Mouse (Mus musculus) mesoderm, embryonic 11.5 days (tissue): ENCODE measurements at regions not wholly inside any gene's neighbourhood (a gene's known extent, or its start where the extent isn't known, plus 50 kb on each side); places are given as distances from the start of the nearest gene placed in this dataset.
"Not testable (repeated sequence)": the region's sequence is repeated elsewhere in the genome, so short reads cannot be mapped to it uniquely, and the experiment has no call there.

Experiments used
- DNase-seq: peaks from one replicate; pipeline ENCODE4 v3.0.0-alpha.2; 2012; ENCODE audit warnings: low read depth, low spot score

DNA sequence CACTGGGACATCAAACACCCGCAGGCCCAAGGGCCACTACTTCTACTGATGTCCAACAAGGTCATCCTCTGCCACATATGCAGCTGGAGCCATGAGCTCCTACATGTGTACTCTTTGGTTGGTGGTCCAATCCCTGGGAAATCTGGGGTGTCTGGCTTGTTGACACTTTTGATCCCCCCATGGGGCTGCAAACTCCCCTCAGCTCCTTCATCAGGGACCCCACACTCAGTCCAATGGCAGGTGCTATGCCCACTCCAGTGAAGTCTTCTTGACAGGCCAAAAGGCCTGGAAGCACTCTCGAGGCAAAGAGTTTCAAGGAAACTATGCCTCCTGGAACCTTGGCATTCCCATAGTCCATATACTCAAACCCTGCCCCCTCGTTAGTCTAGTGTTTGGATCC is 570.8 kb upstream of the Smc2 start:
- DNase-seq: no peak

DNA sequence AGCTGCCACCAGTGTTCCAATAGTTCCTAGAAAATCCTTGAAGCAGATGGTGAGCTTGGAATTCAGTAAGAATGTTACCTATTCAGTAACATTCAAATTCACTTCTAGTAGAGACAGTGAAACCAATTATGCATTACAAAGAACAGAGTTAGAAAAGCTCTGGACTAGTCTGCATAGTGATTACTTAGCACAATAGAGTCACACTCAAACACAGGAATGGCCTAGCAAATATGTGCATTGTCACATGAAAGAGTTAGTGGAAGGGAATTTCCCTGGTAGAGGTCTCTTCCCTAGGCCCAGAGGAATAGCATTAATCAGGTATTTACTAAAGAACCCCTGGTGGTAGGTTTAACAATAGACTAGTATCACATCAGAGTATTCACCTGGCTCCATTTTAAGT is 570.3 kb upstream of the Smc2 start:
- DNase-seq: not testable (repeated sequence)

DNA sequence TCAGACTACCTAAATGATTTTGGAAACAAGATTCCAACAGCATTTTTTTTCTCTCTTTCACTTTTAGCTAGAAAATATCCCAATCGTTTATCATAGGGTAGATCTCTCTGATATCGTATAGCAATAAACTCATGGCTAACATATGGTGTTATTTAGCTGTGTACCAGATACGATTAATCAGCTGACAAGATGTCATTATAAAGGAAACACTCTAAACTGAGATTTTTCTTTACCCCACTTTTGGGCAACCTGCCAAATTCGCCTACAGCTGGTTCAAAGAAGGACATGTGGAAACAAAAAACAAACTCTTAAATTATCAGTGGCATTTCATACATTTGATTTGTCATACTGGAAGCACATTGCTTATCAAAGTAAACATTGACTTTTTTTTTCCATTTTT is 553.6 kb upstream of the Smc2 start:
- DNase-seq: peak; percentile 6

DNA sequence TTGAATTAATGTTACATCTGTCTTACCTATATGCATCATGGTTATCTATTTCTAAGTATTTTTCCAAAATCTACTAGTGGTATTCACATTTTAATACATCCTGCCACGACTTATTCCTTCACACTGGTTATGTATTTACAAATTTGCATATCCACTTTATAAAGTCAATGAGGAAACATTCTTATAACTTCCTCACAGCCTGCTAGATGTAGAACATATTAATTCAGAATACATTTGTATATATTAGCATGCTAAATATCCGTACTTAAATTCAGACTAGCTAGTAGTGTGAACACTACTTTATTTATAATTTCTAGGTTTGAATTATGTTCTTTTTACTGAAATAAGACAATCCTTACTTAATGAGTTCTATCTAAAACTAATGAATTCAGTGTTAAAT is 549.8 kb upstream of the Smc2 start:
- DNase-seq: no peak

DNA sequence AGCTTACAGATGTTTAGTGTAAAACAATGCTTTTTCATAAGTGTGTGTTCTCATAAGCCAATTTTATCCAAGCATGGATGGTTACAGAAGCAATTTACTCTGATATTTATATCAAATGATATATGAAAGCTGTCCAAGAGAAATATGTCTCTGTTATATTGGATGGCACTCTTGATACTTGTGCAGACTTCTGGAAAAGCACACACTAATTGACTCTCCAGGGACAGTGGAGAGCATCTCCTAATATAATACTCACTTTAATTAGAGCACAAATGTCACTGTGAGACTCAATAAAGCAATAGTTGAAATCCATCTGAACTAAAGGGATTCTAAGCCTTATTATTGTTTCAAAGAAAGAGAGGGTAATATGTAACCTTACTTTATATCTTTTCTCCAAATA is 510.8 kb upstream of the Smc2 start:
- no peak for DNase-seq

DNA sequence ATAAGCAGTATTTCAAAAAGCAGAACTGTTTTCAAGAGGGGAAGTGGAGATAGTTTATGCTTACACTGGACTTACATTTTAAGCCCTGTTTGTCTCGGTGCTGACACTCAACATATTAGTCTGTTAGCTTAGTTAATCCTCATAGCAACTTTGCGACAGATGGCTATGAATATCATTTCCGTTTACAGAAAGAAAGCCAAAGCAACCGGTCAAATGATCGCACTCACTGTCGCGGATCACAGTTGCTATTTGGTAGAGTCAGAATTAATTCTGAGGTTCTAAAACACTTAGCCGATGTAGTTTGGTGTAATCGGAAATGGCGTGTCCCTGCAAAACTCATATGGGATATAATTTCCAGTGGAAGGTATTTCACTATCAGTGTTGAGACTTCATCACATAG is 469.3 kb upstream of the Smc2 start:
- DNase-seq: no peak

DNA sequence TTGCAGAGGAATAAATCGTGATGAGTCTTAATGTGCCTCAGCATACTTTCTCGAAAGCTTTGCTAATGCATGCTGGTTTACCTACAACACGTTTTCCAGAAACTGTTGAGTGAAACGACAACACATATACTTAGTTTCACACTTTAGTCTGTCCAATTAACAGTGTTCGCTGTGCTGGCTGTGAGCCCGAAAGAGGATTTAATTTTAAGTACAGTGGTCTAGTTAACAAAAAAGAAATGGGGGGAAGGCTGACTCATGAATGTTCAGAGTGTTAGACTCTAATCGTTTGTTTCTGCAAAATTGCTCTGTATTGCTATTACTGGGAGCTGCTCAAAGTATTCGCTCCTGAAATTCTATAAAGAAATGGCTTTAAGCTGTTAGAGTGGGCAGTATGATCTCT is 460.1 kb upstream of the Smc2 start:
- DNase-seq: no peak

DNA sequence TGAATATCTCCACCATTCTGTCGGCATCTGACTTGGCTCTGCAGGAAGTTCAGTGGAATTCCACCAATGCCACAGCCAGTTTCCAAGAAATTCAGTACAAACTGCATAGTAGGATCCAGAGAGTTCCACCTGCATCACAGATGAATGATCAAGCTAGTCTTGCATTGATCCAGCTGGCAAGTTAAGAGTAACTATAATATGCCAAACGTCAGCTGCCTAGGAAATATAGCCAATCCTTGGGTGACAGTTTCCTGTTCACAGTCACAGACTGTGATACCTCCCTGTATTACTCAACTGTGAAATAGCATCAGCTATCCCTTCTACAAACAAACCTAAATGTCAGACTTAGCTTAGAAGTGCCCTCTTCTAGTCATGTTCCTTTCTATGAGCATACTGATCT is 446.6 kb upstream of the Smc2 start:
- no peak for DNase-seq

DNA sequence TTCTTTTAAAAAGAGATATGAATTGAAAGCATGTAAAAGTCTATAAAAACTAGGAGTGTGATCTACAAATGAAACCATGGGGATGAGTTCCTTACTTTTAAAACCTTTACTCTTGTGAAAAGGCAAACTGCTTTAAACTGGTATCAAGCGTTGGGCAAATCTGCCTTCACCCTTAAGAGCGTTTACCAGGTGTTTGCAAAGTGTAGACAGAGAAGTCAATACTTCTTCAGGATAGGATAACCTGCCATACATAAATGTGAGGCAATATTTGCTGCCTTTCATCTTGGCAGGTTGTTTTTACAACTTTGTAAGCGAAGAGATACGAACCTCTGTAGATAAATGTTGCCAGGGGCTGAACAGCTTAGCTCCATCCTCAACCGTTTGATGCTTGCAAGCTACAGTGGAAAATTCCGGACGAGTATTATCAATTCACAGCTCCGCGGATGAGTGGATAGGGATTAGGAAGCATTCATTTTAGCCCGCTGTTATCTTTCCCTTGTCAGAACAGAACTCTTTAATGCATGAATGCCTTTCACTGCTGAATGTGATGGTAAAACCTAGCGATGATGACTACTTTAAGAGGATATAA is 402.2 kb upstream of the Smc2 start:
- DNase-seq: no peak

DNA sequence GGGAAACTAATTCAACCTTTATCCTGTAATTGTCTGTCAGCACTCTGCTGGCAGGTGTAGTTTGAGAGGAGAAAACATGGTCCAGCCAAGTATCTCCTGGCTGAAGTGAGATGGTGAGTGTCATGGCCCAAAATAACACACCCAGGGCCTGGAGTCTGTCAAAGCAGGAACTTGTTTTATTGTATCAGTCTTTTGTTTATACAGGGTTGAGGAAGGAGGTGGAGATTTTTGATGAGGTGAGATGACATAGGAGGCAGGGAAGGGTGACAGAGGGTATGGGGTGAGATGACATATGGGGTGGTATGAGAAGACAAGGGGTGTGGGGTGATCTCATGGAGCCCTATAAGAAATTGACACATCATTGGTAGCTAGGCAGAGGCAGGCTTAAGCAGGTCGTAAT is 395.6 kb upstream of the Smc2 start:
- no peak for DNase-seq

DNA sequence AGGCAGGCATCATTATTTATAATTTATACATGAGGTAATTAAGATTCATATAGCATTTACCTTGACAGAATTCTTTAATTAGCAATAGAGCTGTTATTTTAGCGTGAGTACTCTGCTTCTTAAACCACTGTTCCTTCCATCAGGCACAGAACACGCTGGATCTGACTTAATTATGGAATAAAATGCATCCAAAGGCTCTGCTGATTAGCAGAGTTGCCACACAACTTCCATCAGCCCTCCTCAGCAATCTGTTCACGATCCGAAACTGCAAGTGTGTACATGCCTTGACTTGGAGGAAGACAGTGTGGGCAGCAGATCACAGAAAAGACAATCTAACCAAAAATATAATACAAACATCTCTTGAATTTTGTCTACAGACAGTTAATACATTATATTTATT is 388.1 kb upstream of the Smc2 start:
- no peak for DNase-seq

DNA sequence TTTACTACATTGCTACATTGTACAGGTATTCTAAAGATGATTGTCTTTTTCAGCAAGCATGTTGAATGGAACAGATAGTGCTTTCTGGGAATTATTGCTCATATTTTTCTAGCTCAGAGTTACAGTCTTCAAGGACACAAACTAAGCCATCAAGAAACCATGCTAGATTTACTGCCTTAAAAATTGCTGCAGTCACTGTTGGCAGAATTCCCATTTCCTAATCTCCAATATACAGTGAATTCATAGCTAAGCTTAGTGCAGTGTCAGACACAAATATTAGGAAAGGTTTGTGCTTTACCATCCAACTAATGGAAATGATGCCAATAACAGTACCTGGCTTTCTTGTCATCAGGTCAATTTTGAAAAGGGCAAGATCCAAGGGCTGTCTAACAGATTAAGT is 383.0 kb upstream of the Smc2 start:
- no peak for DNase-seq

DNA sequence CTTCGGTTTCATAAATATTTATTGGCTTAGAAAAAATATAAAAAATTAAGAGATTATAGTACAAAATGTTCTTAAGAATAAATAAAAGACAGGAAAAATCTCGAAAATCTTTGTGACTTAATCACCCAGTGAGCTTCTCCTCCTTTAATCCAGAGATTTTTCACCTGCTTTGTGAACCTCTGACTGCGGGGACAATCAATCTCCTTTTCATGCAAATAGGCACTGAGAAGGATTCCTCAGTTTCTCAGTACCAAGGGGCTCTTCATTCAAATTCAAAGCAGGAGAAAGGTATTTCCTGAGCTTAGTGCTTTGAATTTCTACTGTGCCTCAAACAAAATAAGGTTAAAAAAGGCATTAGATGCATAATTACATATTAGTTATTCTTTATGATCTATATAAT is 379.0 kb upstream of the Smc2 start:
- no peak for DNase-seq

DNA sequence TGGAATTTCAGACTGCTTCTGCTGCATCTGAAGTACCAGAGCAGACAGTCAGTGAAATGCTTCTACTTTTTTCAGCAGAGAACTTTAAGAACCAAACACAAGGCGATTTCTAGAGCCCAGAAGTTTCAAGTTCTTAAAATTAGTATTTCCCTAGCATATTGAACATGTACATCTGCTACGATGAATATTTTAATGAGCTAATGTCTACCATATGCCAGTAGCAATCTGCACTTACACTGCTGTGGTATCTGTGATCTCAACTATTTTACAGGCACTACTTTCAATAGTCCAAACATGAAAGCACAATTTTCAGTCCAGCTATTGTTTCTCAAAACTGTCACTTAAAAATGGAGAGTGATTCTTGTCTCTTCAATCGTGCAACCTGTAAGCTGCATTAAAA is 339.9 kb upstream of the Smc2 start:
- DNase-seq: no peak

DNA sequence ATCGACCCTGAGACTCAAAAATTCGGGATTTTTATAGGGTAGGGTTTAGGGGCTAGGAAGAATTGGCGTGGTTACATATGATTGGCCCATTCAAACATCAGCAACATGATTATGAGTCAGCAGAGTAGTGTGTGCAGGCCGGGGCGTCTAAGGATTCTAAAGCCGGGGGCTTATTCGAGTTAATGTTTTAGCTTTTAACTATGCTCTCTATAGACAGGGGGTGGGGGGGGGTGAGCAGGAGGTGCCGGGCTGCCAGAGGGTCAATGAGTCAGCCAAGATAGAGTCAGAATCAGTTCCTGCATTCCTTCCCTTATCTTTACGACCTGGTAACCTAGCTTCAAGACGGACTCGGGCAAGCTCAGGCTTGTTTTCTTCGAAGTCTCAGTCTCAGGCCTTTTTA is 333.2 kb upstream of the Smc2 start:
- DNase-seq: no peak

DNA sequence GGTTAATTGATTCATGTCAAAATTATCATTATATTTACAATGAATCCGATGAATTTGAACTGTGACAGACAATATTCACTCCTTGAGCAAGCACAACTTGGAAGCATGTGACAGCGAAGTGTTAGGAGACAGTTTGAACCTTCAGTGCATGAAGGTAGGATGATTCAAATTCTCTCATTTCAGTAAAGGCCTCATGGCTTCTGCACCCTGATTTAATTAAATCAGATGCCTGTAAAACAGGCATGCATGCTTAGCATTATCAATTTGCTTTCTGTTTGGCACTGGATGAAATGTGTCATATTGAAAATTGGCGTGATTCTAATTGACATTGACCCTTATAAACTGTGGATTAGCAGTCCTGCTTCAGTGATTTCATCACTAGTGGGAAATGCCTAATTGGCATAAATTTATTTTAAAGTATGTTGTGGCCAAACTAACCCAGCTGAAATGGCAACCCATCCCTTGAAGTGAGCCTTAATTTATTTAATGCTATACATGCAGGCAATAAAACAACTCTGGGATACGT is 321.2 kb upstream of the Smc2 start:
- DNase-seq: no peak

DNA sequence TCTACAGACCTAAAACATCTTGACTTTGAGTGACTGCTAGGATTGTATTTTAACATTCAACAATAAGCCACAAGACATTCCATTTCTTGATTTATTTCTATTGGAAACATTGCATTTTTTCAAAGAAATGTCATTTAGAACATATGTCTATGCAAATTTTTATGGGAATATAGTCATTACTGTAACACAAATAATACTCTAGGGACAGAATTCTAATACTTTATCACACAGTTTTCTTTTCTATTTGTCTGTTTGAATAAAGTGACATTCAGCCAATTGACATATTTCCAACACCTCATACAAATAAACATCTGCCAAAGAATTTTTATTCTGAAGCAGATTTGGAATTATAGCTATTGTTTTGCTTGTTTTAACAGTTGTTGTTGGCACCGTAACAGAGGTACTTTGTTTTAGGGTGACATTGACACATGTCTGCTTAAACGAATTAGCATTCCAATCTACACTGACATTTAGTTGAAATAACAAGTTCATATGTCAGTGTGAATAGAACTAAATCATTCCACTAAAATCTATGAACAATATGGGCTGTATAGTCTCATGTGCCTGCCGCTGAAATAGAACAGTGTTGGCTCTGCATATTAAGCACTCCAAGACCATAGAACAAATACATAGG is 320.5 kb upstream of the Smc2 start:
- DNase-seq: no peak

DNA sequence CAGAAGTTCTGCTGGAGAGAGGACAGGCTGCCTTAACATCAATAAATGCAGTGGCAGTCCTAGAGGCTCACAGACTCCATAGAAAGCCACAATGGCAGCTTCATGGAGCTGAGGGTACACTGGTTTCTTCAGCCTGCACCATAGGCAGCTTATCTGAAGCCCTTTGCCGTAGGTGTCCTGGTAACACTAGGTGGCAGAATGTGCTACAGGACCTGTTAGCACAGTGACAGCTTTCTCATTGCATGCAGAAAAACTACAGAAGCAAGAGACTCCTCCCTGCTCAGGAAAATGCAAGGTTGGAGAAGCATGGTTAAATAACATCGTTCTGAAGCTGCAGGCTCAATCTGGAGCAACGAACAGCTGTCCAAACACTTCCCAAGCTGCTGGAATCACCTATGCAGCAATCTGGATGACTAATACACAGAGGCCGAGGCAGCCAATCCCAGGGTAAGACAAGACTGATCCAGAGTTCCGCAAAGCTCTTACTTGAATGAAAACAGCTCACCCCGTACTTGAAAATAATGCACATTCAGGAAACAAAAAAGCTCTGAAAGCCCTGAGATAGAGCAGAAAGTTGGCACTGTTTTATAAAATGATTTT is 286.4 kb upstream of the Smc2 start:
- DNase-seq: no peak

DNA sequence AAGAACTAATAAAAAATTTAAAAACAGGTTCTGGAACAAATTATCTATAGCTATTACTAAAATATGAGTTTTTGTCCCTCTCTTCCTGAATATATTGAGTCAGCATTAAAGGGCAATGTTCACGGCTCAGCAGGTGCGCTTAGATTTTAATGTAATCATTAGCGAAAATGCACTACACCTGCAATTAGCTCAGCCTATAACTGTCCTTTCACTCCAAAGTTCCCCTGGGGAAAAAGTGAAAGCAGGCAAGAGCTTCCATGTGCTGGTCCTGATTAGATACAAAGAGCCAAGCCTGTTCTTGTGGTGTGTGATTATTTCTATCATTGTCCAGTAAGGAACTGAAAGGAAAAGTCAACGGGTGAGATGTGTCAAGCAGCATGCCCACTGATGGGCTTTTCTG is 262.8 kb upstream of the Smc2 start:
- DNase-seq: no peak

DNA sequence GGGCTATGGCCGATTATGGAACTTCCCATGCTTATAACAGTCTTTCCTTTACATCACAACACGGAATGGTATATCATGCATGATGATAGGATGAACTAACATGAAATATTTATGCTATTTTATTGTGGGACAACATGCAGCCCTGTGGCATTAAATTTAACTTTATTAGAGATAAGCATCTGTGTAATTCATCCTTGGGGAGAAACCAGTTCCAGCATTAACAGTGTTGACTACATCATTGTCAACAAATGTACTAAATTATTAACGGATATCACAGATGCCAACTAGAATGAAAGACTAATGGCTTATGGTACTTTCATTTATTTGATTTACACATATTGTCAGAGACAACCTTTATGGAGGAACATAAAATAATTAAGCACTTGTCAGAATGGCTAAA is 241.3 kb upstream of the Smc2 start:
- peak; percentile 4 for DNase-seq

DNA sequence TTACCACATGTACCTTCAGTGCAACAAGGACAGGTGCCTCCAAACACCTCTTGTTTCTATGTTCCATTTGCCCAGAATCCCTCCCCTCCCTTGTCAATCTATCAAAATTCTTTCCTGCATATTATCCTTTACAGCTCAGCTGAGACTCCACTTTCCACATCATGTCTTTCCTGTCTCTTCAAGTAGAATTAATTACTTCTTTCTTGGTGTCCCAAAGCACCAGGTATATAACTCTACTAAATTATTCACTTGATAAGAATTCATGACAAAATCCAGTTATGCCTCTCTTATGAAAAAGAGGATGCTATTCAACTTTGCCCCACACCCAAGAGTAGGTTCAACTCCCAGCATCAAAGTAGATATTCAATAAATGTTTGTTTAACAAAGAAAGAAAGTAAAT is 228.4 kb upstream of the Smc2 start:
- no peak for DNase-seq

DNA sequence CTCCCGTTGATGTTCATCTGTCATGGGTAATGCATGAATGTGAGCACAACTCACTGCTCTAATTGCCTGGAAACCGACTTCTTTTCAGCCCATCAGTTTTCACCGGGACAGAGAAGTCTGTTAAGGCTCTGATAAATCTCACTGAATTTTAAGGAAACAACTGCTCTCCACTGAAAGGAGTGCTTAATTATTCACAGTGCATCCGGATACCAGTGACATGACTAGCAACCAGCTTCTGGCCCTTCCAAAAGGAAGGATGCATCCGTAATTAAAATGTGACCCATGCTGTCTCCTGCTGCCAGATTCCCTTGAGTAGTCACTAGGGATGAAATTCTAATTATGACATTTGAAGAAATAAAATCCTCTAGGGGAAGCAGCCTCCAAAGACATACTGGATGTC is 228.0 kb upstream of the Smc2 start:
- peak; percentile 15 for DNase-seq

DNA sequence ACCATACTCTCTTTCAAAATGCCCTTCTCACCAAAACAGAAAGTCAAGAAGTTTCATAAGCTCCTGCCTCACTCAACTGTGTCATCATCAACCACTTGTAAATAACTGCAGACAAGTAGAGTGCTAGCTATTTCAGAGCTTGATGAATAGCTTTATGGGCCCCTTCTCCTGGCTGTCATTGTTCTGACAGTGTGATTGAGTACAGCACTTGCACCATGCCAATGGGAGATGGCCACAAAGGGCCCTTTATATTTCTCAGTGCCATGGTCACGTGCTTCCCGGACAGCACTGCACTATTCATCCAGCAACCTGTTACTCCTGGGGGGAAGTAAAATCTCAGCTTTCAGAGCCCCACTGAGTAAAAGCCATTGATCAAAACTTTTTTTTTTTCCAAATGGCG is 225.7 kb upstream of the Smc2 start:
- DNase-seq: peak; percentile 43
